Comparison of ENCODE assay signal across 32 mouse cellular contexts in the genomic region with DNA sequence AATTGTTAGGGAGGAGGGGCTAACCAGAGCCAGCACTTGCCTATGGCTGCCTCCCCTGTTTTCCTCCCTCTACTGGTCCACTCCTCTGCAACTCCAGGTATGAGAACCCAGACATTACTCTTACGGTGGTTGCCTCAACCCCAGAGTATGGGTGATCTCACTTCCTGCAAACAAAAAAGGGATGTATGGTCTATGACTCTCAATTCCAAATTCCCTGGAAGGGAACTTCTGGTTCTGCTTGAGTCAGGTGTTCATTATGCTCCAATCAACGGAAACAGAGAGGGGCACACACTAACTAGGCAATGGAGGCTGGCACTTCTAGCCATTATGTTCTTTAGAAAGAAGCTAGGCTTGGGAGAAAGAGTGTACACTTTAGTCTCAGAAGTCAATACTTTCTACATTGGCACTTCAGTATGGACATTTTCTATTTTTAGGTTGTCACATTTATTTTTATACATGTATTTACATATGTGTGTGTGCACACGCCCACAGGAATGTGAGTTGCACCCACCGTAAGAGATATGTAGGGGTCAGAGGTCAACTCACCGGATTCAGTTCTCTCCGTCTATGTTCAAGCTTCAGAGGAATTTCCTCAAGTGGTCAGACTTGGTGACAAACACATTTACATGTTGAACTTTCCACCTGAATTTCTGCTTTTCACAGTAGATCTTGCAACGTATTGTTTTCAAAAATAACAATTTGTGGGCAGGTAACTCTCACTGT. TPM values are rescaled to one million over a fixed set of nuclear protein-coding genes. Genes with fewer than 3 reads are reported as not detected.
DNase-seq lines count a peak whose midpoint lies in the region; ATAC-seq lines count a peak whose summit lies in the region.
"Had no signal": no experiment of that assay in that cellular context is flagged by ENCODE, and none has a peak within 500 bp of the region (broad histone marks: within the 10 kb centered on the region; RNA-seq: fewer than 3 reads in every experiment).

No protein-coding gene starts in this region.

- no peak for ATAC-seq in liver, embryonic 11.5 days (replicated peaks; ENCODE audit: low FRiP score)
- no peak for ATAC-seq in liver, embryonic 12.5 days
- ATAC-seq in intestine, embryonic 16.5 days = peak; percentile 32; the same call in 1 of the 2 replicates
- ATAC-seq in neutrophil, adult 5-6 weeks (ENCODE audit: extremely low read depth, insufficient number of reproducible peaks, low FRiP score, poor library complexity, severe bottlenecking) = peak; percentile 36; the same call in 1 of the 2 replicates
- ATAC-seq in erythroid progenitor cell, adult 5-6 weeks (replicated peaks; ENCODE audit: low FRiP score, poor library complexity, severe bottlenecking) = no peak
- ATAC-seq: forebrain, embryonic 16.5 days; midbrain, embryonic 13.5 days; Patski had no signal

- 75% methylated on average over 7 of the region's 7 CpGs for WGBS in liver, embryonic 11.5 days
- WGBS in liver, embryonic 12.5 days (ENCODE audit: insufficient replicate concordance) = 69% methylated on average over 7 of the region's 7 CpGs
- whole genome bisulfite sequencing in intestine, embryonic 16.5 days = 58% methylated on average over 7 of the region's 7 CpGs

- H3K9ac ChIP-seq in liver, embryonic 11.5 days (ENCODE audit: low read depth, low read length) = no peak overlapping the region
- H3K9ac ChIP-seq in liver, embryonic 12.5 days = no peak overlapping the region
- no peak overlapping the region for H3K9ac ChIP-seq in intestine, embryonic 16.5 days (ENCODE audit: low read depth, low read length)
- H3K9ac ChIP-seq: embryonic facial prominence, embryonic 12.5 days; heart, embryonic 13.5 days; hindbrain, embryonic 15.5 days; limb, embryonic 12.5 days; liver, embryonic 13.5 days; lung, embryonic 14.5 days; midbrain, embryonic 13.5 days; neural tube, embryonic 15.5 days had no signal

- H3K27me3 ChIP-seq in liver, embryonic 11.5 days (replicated peaks; ENCODE audit: control insufficient read depth, insufficient read depth, low read length) = no peaks in the 10 kb centered on the region
- H3K27me3 ChIP-seq in liver, embryonic 12.5 days (replicated peaks) = no peaks in the 10 kb centered on the region
- no peaks in the 10 kb centered on the region for H3K27me3 ChIP-seq in intestine, embryonic 16.5 days (replicated peaks; ENCODE audit: control insufficient read depth, insufficient read depth, low read length)
- H3K27me3 ChIP-seq: embryonic facial prominence, embryonic 12.5 days; heart, embryonic 13.5 days; hindbrain, embryonic 15.5 days; limb, embryonic 12.5 days; liver, embryonic 13.5 days; midbrain, embryonic 13.5 days; neural tube, embryonic 15.5 days; Patski had no signal

- no peaks in the 10 kb centered on the region for H3K9me3 ChIP-seq in liver, embryonic 11.5 days (ENCODE audit: control insufficient read depth, low read length)
- H3K9me3 ChIP-seq in liver, embryonic 12.5 days (replicated peaks) = no peaks in the 10 kb centered on the region
- no peaks in the 10 kb centered on the region for H3K9me3 ChIP-seq in intestine, embryonic 16.5 days (ENCODE audit: control insufficient read depth, low read length)
- H3K9me3 ChIP-seq: embryonic facial prominence, embryonic 12.5 days; forebrain, embryonic 10.5 days; heart, embryonic 13.5 days; hindbrain, embryonic 15.5 days; limb, embryonic 12.5 days; liver, embryonic 13.5 days; midbrain, embryonic 13.5 days; neural tube, embryonic 15.5 days had no signal

- 0 out of 2 replicates have a peak overlapping the region, but pooled peaks have one; percentile 19 for H3K27ac ChIP-seq in liver, embryonic 11.5 days (ENCODE audit: low read depth, low read length)
- H3K27ac ChIP-seq in liver, embryonic 12.5 days = no peak overlapping the region
- no peak overlapping the region for H3K27ac ChIP-seq in intestine, embryonic 16.5 days (ENCODE audit: low read length)
- H3K27ac ChIP-seq: embryonic facial prominence, embryonic 12.5 days; forebrain, embryonic 10.5 days; gastrocnemius, adult 2 months; heart, adult 2 months; hindbrain, embryonic 15.5 days; left cerebral cortex, adult 2 months; limb, embryonic 12.5 days; midbrain, embryonic 13.5 days; neural tube, embryonic 15.5 days had no signal

- no peak overlapping the region for H3K4me3 ChIP-seq in liver, embryonic 11.5 days (ENCODE audit: low read depth, low read length)
- no peak overlapping the region for H3K4me3 ChIP-seq in liver, embryonic 12.5 days
- no peak overlapping the region for H3K4me3 ChIP-seq in intestine, embryonic 16.5 days (ENCODE audit: low read length)
- H3K4me3 ChIP-seq: embryonic facial prominence, embryonic 12.5 days; forebrain, embryonic 10.5 days; gastrocnemius, adult 2 months; heart, adult 2 months; heart, embryonic 13.5 days; hindbrain, embryonic 15.5 days; left cerebral cortex, adult 2 months; limb, embryonic 12.5 days; liver, embryonic 13.5 days; midbrain, embryonic 13.5 days; neural tube, embryonic 15.5 days had no signal

- no peaks in the 10 kb centered on the region for H3K36me3 ChIP-seq in liver, embryonic 11.5 days (ENCODE audit: control insufficient read depth, insufficient read depth, low read length)
- H3K36me3 ChIP-seq in liver, embryonic 12.5 days = no peaks in the 10 kb centered on the region
- H3K36me3 ChIP-seq in intestine, embryonic 16.5 days (ENCODE audit: control insufficient read depth, insufficient read depth, low read length) = no peaks in the 10 kb centered on the region
- H3K36me3 ChIP-seq: embryonic facial prominence, embryonic 12.5 days; forebrain, embryonic 10.5 days; heart, embryonic 13.5 days; limb, embryonic 12.5 days; liver, embryonic 13.5 days; midbrain, embryonic 13.5 days had no signal

- H3K4me1 ChIP-seq in liver, embryonic 11.5 days (replicated peaks; ENCODE audit: control insufficient read depth, insufficient read depth, low read length) = peaks cover 41% of the 10 kb centered on the region
- peaks cover 71% of the 10 kb centered on the region for H3K4me1 ChIP-seq in liver, embryonic 12.5 days
- H3K4me1 ChIP-seq in intestine, embryonic 16.5 days (ENCODE audit: control insufficient read depth, insufficient read depth, low read length) = peaks cover 22% of the 10 kb centered on the region

- DNase-seq in liver, embryonic 11.5 days (ENCODE audit: low spot score) = no peak
- DNase-seq in kidney, postnatal 36 days = no peak
- no peak for DNase-seq in neural tube, embryonic 10.5 days (ENCODE audit: extremely low spot score, low spot score)
- DNase-seq: adrenal gland, postnatal 10 days; cerebellum, adult 11-12 months; cerebellum, adult 9-11 months; embryo, embryonic 11 days; gastrocnemius, adult 2 months; gastrocnemius, postnatal 36 days; heart, adult 2 months; heart, postnatal 10 days; kidney, adult 9 months; kidney, postnatal 14 days; liver, embryonic 13.5 days; lung, embryonic 14.5 days; lung, postnatal 36 days; right cerebral cortex, adult 18-20 months; thymus, postnatal 25 days had no signal

- H3K4me2 ChIP-seq in liver, embryonic 11.5 days = no peak overlapping the region
- no peak overlapping the region for H3K4me2 ChIP-seq in liver, embryonic 12.5 days
- H3K4me2 ChIP-seq in intestine, embryonic 16.5 days (ENCODE audit: low read depth, low read length) = no peak overlapping the region
- H3K4me2 ChIP-seq: embryonic facial prominence, embryonic 12.5 days; heart, embryonic 13.5 days; hindbrain, embryonic 15.5 days; limb, embryonic 12.5 days; liver, embryonic 13.5 days; lung, embryonic 14.5 days; midbrain, embryonic 13.5 days; neural tube, embryonic 15.5 days had no signal

RNA-seq across cellular contexts. Expression of gene Jak2, which starts 12.0 kb away (rescaled TPM):
- polyA plus RNA-seq in liver, embryonic 11.5 days (2014; fragmentation: Nextera tagmentation; extraction: Ambion mirVana) = 18.1 and 20.2 TPM in 2 replicates
- polyA plus RNA-seq in liver, embryonic 12.5 days (2016; fragmentation: Nextera tagmentation; extraction: Ambion mirVana) = 21.1 and 22.4 TPM in 2 replicates
- 3.0 and 3.7 TPM in 2 replicates for polyA plus RNA-seq in intestine, embryonic 16.5 days (2015; fragmentation: Nextera tagmentation; extraction: Ambion mirVana)
- 116 and 131 TPM in 2 replicates for total RNA-seq in neutrophil, adult 5-6 weeks (2017)
- total RNA-seq in erythroid progenitor cell, adult 5-6 weeks (2015; ENCODE audit: low replicate concordance) = 67.4 and 88.9 TPM in 2 replicates
- total RNA-seq in erythroid progenitor cell, adult 5-6 weeks (2017; ENCODE audit: low replicate concordance) = 88.7 and 103 TPM in 2 replicates

Comparison
In these comparisons a context has a peak if more than half of its experiments do, and no peak if none do; other contexts are left out.
1. ATAC-seq: peak in intestine, embryonic 16.5 days (single experiment) and neutrophil, adult 5-6 weeks (single experiment); none in liver, embryonic 11.5 days (single experiment), liver, embryonic 12.5 days (single experiment) and erythroid progenitor cell, adult 5-6 weeks (single experiment).